Mouse (Mus musculus): ENCODE measurements around the gene Sh3gl3. TPM values are rescaled to one million over a fixed set of nuclear protein-coding genes. Genes with fewer than 3 reads are reported as not detected.

Sh3gl3 gene
- polyA plus RNA-seq, 1 experiment from 2014 or later, result 4.0 TPM

GRCm38 (mm10) chr7:82203111-82203510 is 29.5 kb downstream of the Sh3gl3 start:
- no peaks in the 10 kb centered on the region; the same call in 1 of the 2 replicates for H3K4me1 ChIP-seq (replicated peaks; ENCODE audit: control insufficient read depth, insufficient read depth)
- 50% methylated on average over 7 of the region's 7 CpGs for WGBS
- no peak for ATAC-seq (ENCODE audit: low FRiP score, low TSS enrichment)
- H3K9ac ChIP-seq (ENCODE audit: low read length), result no peak overlapping the region
- H3K4me3 ChIP-seq (ENCODE audit: low read depth, low read length), result no peak overlapping the region
- no peak overlapping the region for H3K27ac ChIP-seq (replicated peaks)
- no peak overlapping the region for H3K4me2 ChIP-seq (replicated peaks; ENCODE audit: low read depth)
- no peak for DNase-seq (ENCODE audit: low spot score)
- no peak for TF ChIP-seq EP300 (optimal IDR thresholded peaks at IDR 0.05)
- no peak for TF ChIP-seq CTCF (IDR thresholded peaks at IDR 0.05; ENCODE audit: low read depth)
- H3K9me3 ChIP-seq (ENCODE audit: control insufficient read depth, low read length), result no peaks in the 10 kb centered on the region
- H3K36me3 ChIP-seq (ENCODE audit: control insufficient read depth, insufficient read depth, low read length), result no peaks in the 10 kb centered on the region
- no peaks in the 10 kb centered on the region for H3K27me3 ChIP-seq (ENCODE audit: control insufficient read depth, insufficient read depth, low read length)

DNA sequence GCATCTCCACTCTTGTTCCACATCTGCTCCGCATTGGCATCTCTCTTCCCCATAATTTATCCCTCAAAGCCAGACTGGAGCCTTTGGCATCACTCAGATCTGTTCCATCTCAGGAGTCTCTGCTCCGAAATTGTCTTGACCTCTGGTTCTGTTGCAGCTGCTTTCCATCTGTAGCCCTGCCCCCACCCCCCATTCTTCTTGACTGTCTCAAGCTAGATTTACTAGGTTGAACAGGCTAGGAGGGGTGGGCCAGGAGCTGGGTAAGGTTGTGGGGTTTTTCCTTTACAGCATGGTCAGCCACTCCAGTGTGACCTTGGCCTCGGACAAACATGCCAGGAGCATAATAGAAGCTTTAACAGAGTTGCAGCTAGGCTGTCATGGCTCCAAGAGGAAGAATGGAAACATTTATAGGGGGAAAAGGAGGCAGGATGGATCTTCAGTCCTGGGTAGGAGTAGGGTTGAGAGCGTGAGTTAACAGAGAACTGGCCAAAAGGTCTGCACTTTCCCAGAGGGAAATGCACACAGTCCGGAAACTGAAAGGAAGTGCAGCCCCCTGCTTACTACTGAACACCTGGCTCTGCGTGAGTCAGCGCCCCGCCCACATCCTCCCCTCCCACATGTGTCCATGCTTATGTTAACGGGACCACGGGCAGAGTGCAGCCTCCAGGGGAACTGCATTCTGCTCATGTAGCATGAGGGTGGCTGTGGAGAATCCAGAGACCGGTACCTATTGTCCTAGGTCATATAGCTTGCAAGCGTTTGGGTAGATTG is 30.6 kb downstream of the Sh3gl3 start:
- H3K4me1 ChIP-seq (replicated peaks; ENCODE audit: control insufficient read depth, insufficient read depth), result no peaks in the 10 kb centered on the region; the same call in 1 of the 2 replicates
- no peak overlapping the region for H3K4me2 ChIP-seq (replicated peaks; ENCODE audit: low read depth)
- H3K9ac ChIP-seq (ENCODE audit: low read length), result no peak overlapping the region
- no peak for TF ChIP-seq CTCF (IDR thresholded peaks at IDR 0.05; ENCODE audit: low read depth)
- no peak for TF ChIP-seq EP300 (optimal IDR thresholded peaks at IDR 0.05)
- H3K4me3 ChIP-seq (ENCODE audit: low read depth, low read length), result no peak overlapping the region
- no peak overlapping the region for H3K27ac ChIP-seq (replicated peaks)
- no peaks in the 10 kb centered on the region for H3K9me3 ChIP-seq (ENCODE audit: control insufficient read depth, low read length)
- peak; percentile 29 for DNase-seq (ENCODE audit: low spot score)
- H3K27me3 ChIP-seq (ENCODE audit: control insufficient read depth, insufficient read depth, low read length), result no peaks in the 10 kb centered on the region
- WGBS, result 33% methylated on average over 12 of the region's 12 CpGs
- H3K36me3 ChIP-seq (ENCODE audit: control insufficient read depth, insufficient read depth, low read length), result no peaks in the 10 kb centered on the region
- ATAC-seq (ENCODE audit: low FRiP score, low TSS enrichment), result peak; percentile 56; the same call in 1 of the 2 replicates

GRCm38 (mm10) chr7:82204975-82205374 is 31.3 kb downstream of the Sh3gl3 start:
- Histone ChIP-seq H3K4me2 (replicated peaks; ENCODE audit: low read depth) (no peak overlapping the region), H3K27me3 (ENCODE audit: control insufficient read depth, insufficient read depth, low read length) (no peaks in the 10 kb centered on the region), H3K36me3 (ENCODE audit: control insufficient read depth, insufficient read depth, low read length) (no peaks in the 10 kb centered on the region), H3K4me3 (ENCODE audit: low read depth, low read length) (no peak overlapping the region), H3K9ac (ENCODE audit: low read length) (no peak overlapping the region), H3K4me1 (replicated peaks; ENCODE audit: control insufficient read depth, insufficient read depth) (no peaks in the 10 kb centered on the region; the same call in 1 of the 2 replicates), H3K27ac (replicated peaks) (no peak overlapping the region), H3K9me3 (ENCODE audit: control insufficient read depth, low read length) (no peaks in the 10 kb centered on the region)
- DNase-seq (ENCODE audit: low spot score) (no peak), ATAC-seq (ENCODE audit: low FRiP score, low TSS enrichment) (no peak)
- no peak for TF ChIP-seq EP300 (optimal IDR thresholded peaks at IDR 0.05)
- no peak for TF ChIP-seq CTCF (IDR thresholded peaks at IDR 0.05; ENCODE audit: low read depth)
- 58% methylated on average over 3 of the region's 3 CpGs for WGBS

GRCm38 (mm10) chr7:82206787-82207186 is 33.1 kb downstream of the Sh3gl3 start:
- H3K9ac ChIP-seq (ENCODE audit: low read length), result no peak overlapping the region
- ATAC-seq (ENCODE audit: low FRiP score, low TSS enrichment) (no peak), DNase-seq (ENCODE audit: low spot score) (no peak)
- no peak for TF ChIP-seq EP300 (optimal IDR thresholded peaks at IDR 0.05)
- TF ChIP-seq CTCF (IDR thresholded peaks at IDR 0.05; ENCODE audit: low read depth), result no peak
- no peaks in the 10 kb centered on the region for H3K9me3 ChIP-seq (ENCODE audit: control insufficient read depth, low read length)
- H3K4me1 ChIP-seq (replicated peaks; ENCODE audit: control insufficient read depth, insufficient read depth), result no peaks in the 10 kb centered on the region; the same call in 1 of the 2 replicates
- H3K4me2 ChIP-seq (replicated peaks; ENCODE audit: low read depth), result no peak overlapping the region
- H3K36me3 ChIP-seq (ENCODE audit: control insufficient read depth, insufficient read depth, low read length), result no peaks in the 10 kb centered on the region
- no peak overlapping the region for H3K27ac ChIP-seq (replicated peaks)
- no peaks in the 10 kb centered on the region for H3K27me3 ChIP-seq (ENCODE audit: control insufficient read depth, insufficient read depth, low read length)
- no peak overlapping the region for H3K4me3 ChIP-seq (ENCODE audit: low read depth, low read length)
- 80% methylated on average over 8 of the region's 8 CpGs for WGBS

- DNase-seq (ENCODE audit: low spot score), result no peak
Observed at GRCm38 (mm10) chr7:82221380-82221933, 47.8 kb downstream of the Sh3gl3 start.

More at GRCm38 (mm10) chr7:82221380-82221933, 47.8 kb downstream of the Sh3gl3 start:
- H3K9me3 ChIP-seq (ENCODE audit: control insufficient read depth, low read length), result no peaks in the 10 kb centered on the region
- H3K4me2 ChIP-seq (replicated peaks; ENCODE audit: low read depth), result no peak overlapping the region
- H3K4me3 ChIP-seq (ENCODE audit: low read depth, low read length), result no peak overlapping the region
- no peaks in the 10 kb centered on the region for H3K4me1 ChIP-seq (replicated peaks; ENCODE audit: control insufficient read depth, insufficient read depth)
- no peaks in the 10 kb centered on the region for H3K36me3 ChIP-seq (ENCODE audit: control insufficient read depth, insufficient read depth, low read length)
- no peaks in the 10 kb centered on the region for H3K27me3 ChIP-seq (ENCODE audit: control insufficient read depth, insufficient read depth, low read length)
- 90% methylated on average over 9 of the region's 9 CpGs for WGBS
- no peak for TF ChIP-seq EP300 (optimal IDR thresholded peaks at IDR 0.05)
- ATAC-seq (ENCODE audit: low FRiP score, low TSS enrichment), result no peak
- H3K9ac ChIP-seq (ENCODE audit: low read length), result no peak overlapping the region
- no peak overlapping the region for H3K27ac ChIP-seq (replicated peaks)
